Mouse (Mus musculus): ENCODE measurements around the gene Bcl7c. TPM values are rescaled to one million over a fixed set of nuclear protein-coding genes. Genes with fewer than 3 reads are reported as not detected.

Gene Bcl7c
- total RNA-seq, 2 experiments from 2014 or later, result 37.8 to 45.7 TPM

DNA sequence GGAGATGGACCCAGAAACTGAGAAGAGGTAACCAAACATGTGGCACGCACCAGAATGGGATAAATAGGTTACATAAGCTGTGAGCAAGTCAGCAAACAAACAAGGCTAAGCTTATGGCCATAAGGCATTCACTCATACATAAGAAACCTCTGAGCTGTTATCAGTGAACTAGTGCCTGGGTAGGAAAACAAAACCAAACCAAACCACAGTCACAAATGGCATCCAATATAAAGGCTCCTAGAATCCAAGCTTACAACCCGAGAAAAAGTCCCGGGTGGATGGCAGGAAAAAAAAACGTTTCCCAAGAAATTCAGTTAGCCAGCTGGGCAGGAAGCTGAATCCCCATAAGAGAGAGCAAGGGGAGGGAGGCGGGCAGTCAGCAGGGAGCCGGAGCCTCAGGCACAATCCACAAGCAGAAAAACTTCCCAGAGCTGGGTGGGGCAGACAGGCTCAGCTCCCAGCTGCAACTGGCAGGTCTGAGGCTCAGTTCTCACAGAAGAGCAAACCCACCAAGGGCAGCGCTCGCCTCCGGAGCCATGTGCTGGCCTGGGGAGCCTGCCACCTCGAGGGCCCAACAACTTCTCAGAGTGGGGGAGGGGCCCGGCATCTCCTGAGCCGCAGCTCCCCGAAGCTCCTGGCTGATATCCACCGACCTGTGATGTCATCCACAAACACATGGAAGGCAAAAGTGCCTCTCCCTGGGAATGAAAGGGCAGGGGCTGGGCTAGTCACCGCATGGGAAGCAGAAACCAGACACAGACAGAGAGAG lies 17.3 kb downstream of the Bcl7c start:
- intact Hi-C loops (cut with DNase I), result no loop called here
- DNase-seq (ENCODE audit: low spot score in 2 of 2), result peak; percentile 48 to 62

DNA sequence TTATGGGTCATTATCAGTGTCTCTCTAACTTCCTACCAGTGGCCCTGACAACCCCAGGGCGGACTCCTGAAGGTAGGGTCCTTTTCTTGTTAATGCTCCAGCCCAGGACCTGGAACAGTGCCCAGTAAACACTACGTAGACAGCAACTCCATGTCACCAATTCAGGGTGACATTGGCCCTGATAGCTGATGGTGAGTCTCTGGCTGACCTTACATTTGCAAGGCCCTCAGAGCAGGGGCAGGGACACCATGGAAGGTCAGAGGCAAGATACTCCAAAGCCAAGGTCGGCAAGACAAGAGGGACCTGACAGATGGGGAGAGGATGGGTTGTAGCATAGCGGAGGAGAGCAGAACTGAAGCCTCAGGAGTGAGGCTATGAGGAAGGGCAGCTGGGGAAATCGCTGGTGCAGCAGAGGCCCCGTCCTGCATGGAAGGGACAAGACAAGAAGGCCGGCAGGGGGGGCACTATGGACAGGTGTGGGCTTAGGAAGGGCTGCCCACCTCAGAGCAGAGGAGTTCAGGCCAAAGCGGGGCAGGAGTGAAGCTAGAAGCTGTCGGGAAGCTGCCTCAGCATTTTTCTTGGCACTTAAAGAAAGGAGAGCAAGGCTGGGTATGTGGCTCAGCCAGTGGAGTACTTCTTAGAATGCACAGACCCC lies 19.0 kb downstream of the Bcl7c start:
- intact Hi-C loops (cut with DNase I), result no loop called here
- DNase-seq (ENCODE audit: low spot score in 2 of 2), result no peak

DNA sequence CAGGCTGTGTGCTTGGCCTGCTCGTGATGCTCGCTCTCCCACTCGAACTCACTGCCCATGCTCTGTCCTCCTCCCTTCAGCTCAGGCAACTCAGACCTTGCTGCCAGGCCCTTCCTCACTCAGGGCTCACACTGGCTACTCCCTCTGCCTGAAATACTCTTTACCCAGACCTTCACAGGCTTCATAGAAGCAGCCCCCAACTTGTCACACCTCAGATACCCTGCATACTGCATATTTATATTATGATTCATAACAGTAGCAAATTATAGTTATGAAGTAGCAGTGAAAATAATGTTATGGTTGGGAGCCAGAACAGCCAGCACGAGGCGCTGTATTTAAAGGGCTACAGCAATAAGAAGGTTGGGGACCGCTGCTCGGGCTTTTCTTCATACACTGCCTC lies 19.8 kb downstream of the Bcl7c start:
- intact Hi-C loops (cut with DNase I), result no loop called here
- peak in 1 of 2 experiments; percentile 72 for DNase-seq (ENCODE audit: low spot score in 2 of 2)

DNA sequence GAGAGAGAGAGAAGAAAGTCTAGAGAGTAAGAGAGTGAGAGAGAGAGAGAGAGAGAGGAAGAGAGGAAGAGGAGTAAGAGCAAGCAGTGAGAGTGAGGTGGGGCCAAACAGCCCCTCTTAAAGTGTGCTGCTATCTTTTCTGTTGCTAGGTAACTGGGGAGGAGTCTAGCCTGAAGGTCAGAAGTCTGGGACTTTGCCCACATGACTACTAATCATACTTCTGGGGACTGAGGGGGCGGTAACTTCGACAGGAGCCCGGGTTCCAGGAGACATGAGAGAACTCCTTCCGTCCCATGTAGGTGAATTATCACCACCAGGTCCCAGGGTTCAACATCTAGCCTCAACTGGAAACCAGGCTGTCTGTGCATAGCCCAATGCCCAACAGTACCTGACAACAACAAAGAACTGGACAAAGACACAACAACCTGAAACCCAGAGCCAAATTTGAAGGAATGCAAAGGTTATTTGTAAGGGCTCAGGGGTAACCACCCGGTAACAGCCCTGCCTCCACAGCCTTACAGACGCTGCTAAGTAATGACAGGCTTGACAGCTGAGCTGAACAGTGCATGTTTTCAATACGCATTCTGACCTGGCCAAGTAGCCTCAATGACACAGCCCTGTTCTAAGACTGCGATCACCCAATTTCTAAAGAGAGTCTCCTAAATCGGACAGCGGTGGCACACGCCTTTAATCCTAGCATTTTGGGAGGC lies 21.8 kb downstream of the Bcl7c start:
- DNase-seq (ENCODE audit: low spot score in 2 of 2), result no peak
- intact Hi-C loops (cut with DNase I), result no loop called here

DNA sequence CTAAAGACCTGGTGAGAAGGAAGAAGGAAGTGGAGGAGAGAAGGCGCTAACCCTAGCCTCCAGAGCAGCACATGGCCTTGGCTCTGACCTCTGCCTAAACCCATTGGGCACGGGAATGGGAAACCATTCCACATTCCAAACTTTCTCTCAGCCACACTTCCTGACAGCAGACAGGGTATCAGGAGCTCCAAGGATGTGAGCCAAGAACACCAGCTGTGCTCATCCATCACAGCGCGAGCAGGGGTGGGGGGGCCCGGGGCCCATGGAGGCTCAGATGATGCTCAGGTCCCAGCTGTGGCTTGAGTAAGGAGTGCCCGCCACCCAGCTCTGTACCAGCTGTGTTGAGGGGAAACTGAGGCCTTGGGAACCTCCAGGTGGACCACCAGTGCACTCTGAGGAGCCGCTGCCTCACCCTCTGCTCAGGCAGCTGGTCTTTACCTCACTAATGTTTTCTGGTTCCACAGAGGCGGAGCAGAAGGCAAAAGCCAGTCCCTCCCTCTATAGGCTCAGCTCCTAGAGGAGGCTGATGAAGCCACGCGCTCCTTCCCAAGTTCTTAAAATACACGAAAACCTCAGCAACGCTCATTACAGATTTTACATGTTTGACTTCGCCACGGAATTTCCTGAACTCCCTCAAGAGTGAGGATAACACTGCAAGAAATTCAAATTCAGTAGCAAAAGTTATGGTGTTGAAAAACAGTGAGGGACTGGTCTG lies 23.3 kb downstream of the Bcl7c start:
- DNase-seq (ENCODE audit: low spot score in 2 of 2), result peak; percentile 39 to 70
- intact Hi-C loops (cut with DNase I), result no loop called here

DNA sequence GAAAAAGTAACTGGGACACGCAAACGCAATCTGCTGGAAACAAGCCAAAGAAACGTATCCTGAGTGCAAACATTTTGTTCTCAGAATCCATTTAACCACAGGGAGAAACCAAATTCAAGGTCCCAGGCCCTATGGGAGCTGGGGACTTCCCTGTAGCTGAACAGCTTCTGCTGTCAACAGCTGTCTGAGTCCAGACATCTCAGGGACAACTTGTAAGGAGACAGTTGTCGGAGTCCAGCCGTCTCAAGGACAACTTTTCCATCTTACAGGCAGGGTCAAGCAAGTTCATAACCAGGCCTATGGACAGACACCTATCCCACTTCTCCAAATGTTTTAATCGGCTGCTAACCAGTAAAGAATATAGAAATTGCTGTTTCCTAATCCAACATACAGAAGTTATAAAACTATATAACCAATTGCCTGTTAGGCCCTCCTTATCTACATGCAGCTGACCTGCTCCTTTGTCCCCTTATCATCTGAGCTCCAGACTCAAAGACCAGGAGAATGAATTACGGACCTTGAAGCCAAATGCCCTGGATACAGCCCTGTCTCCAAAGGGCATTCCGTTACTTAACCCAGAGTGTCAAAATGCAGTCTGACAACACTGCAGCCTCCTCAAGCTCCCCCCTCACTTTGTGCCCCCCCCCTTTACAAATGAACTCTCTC lies 26.7 kb downstream of the Bcl7c start:
- no peak for DNase-seq (ENCODE audit: low spot score in 2 of 2)
- intact Hi-C loops (cut with DNase I), result no loop called here

DNA sequence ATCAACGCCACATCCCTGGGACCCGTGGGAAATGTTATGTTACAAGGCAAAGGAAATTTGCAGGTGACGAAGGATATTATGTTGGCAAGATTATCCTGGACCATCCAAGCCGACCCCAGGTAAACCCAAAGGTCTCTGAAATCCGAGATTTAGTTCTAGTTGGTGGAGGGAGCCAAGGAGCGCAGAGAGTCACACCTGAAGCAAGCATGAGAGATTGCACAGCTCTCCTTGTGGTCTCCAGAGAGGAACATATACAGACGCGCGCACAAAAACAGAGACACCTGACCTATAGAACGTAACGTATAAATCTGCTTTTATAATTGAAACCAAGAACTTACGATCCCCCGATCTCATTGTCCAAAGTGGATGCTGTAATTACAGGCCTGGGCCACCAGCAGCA lies 28.2 kb downstream of the Bcl7c start:
- intact Hi-C loops (cut with DNase I), result no loop called here
- DNase-seq (ENCODE audit: low spot score in 2 of 2), result no peak

DNA sequence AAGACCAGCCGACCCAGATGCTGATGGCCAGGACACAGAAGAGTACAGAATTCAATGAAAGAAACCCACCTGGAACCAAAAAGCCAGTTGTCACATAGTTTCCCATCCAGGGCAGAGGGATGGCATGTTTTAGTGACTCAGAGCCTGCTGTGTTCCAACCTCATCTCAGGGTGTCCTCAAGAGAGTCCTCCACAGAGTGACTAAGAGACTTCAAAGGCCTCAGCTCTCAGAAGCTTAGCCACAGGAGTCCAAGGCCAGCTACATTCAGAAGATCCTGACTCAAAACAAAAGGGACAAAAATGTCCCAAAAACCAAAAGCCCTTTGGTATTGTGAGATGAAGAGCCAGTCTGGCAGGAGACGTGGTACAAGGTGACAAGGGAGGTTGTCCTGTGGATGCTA lies 29.9 kb downstream of the Bcl7c start:
- intact Hi-C loops (cut with DNase I), result loop anchor here (5.0 kb wide), 1 partner anchor 63 kb away; the partner anchor contains the start of gene Fbxl19
- no peak for DNase-seq (ENCODE audit: low spot score in 2 of 2)

DNA sequence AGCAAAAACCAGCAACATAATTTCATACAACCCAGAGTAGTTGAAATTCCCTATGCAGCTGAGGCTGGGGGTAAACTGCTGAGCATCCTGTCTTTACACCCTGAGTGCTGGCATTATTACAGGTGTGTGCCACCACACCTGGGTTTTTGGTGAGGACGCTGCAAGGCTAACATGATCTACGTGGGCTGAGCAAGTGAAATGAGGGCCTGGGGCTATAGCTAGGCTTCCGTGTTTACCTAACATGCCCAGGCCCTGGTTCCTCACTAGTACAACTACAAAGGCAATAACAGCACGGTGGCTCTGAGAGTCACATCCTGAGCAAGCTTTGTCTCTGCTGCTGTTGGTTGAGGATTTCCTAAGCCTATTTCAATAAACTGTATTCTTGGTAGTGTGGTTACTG lies 31.1 kb downstream of the Bcl7c start:
- intact Hi-C loops (cut with DNase I), result loop anchor here (5.0 kb wide), 1 partner anchor 65 kb away; the partner anchor contains the start of gene Fbxl19
- DNase-seq (ENCODE audit: low spot score in 2 of 2), result no peak

DNA sequence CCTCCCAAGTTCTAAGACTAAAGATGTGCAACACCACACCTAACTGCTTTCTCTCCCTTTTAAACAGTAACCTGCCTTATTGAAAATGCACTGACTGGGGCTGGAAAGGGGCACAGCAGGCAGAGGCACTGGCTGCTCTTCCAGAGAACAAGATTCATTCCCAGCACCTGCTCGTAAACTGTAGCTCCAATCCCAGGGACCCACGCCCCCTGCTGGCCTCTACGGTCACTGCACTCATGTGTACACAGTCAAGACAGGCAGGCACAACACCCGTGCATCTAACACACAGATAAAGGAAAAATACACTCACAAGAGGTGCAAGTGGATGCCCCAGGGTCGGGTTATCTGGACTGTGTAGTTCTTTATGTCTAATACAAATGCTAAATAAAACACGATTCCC lies 31.7 kb downstream of the Bcl7c start:
- intact Hi-C loops (cut with DNase I), result loop anchor here (5.0 kb wide), 1 partner anchor 65 kb away; the partner anchor contains the start of gene Fbxl19
- peak in 1 of 2 experiments; percentile 52 for DNase-seq (ENCODE audit: low spot score in 2 of 2)

DNA sequence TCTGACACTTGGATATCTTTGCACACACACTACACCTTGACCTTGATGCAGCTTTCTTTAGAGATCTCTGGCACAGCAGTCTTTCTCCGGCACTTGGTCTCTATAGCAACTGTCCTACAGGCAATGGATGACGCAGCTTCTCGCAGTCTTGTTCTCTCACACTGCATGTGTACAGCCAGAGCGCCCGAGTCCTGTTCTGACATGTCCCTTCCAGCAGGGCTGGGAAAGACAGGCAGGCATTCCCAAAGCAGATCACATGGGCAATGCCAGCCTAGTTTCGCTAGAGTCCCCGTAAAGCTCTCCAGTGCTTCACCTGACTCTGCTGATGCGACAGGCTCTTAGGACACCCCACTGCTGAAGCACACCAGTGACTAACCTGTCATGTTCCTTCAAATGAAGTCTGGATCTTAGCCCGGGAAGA lies 33.3 kb downstream of the Bcl7c start:
- intact Hi-C loops (cut with DNase I), result loop anchor here (2.0 to 5.0 kb wide), 2 partner anchors 33 to 67 kb away; partner anchors contain the start of genes Bcl7c and Fbxl19

DNA sequence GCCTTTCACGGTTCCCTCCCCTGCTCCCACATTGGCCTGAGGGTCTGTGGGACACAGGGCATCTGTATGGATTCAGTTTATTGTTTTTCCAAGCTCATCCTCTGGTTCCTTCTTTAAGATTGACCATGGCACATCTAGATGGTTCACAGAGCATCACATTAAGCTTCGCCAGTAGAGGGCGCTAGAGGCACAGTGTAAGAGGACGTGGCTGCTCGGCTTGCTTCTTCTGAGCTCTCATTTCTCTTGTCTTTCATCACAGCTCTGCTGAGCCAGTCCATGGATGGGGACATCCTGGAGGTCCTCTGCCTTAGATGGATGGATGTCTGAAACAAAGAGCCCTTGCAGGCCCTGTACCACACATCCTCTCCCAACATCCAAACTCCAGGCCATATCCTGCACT lies 33.8 kb downstream of the Bcl7c start:
- intact Hi-C loops (cut with DNase I), result loop anchor here (2.0 to 5.0 kb wide), 3 partner anchors 34 to 82 kb away; partner anchors contain the start of genes Bcl7c and Fbxl19
- DNase-seq (ENCODE audit: low spot score in 2 of 2), result peak; percentile 95

More for the DNA sequence above, 33.3 kb downstream of the Bcl7c start:
- DNase-seq (ENCODE audit: low spot score in 2 of 2), result peak; percentile 37 to 80

DNA sequence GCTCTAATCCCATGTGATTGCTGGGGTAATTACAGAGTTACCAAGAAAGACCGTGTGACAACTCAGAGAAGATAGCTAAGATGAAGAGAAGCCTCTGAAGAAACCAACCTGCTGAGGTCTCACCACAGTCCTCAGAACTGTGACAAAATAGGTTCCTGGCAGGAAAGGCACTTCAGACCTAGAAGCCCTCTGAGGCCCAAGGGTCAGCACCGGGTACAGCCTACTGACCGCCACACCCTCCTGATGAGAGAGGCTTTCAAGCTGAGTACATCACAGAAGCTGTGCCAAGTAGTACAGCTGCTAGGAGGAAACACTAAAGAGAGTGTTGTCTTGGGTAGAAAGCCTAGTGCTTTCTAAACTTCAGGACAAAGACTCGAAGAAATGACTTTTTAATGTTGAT lies 36.0 kb downstream of the Bcl7c start:
- intact Hi-C loops (cut with DNase I), result loop anchor here (5.0 kb wide), 1 partner anchor 85 kb away; no protein-coding TSS in a partner anchor
- DNase-seq (ENCODE audit: low spot score in 2 of 2), result no peak

DNA sequence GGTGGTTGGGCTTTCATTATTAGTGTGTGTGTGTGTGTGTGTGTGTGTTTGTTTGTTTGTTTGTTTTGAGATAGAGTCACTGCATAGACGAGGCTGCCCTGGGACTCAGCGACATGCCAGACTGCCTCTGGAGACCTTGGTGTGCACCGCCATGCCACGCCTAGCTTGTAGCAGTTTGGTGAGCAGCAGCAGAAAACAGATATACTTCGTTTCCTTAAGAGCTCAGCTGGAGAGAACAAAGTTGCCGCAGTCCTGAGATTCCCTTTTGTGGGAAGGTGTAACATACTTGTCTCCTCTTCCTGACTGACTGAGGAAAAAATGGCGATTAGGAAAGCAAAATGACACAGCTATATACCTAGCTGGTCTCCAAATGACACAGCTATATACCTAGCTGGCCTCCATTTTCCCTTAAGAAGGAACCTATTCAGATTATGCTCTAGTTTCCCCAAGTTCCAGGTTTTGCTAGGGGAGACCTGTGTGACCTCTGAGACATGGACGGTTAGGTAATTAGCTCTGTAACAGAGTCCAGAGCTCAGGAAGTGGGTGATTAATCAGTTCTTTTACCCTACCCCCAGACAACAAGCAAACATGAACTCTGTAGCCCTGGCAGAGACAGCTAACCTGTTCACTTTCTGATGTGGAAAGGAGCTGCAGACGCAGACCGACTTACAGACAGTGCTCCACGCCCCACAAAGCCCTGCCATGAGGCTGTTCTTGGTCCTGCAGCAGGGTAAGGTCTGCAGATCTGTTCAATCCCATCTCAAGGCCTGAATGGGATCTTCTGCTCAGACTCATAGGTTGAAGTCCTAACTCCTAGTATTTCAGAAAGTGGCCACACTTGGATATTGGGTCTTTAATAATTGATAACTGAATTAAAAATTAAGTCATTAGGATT lies 36.6 kb downstream of the Bcl7c start:
- DNase-seq (ENCODE audit: low spot score in 2 of 2), result no peak
- intact Hi-C loops (cut with DNase I), result loop anchor here (5.0 kb wide), 1 partner anchor 85 kb away; no protein-coding TSS in a partner anchor

DNA sequence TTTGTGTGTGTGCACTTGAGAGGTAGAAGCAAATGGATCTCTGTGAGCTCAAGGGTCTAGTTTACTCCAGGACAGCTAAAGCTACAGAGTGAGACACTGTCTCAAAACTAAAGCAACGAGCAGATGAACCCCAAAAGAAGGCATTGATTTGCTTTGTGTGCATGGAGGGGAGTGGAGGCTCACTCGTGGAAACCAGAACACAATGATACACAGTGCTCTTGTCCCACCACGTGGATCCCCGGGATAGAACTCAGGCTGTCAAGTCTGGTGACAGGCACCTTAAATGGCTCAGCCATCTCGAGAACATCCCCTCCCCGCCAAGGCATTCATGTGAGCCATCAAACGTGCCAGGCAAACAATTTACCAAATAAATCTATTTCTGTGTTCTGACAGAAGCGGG lies 41.6 kb downstream of the Bcl7c start:
- intact Hi-C loops (cut with DNase I), result no loop called here
- peak; percentile 21 to 49 for DNase-seq (ENCODE audit: low spot score in 2 of 2)

DNA sequence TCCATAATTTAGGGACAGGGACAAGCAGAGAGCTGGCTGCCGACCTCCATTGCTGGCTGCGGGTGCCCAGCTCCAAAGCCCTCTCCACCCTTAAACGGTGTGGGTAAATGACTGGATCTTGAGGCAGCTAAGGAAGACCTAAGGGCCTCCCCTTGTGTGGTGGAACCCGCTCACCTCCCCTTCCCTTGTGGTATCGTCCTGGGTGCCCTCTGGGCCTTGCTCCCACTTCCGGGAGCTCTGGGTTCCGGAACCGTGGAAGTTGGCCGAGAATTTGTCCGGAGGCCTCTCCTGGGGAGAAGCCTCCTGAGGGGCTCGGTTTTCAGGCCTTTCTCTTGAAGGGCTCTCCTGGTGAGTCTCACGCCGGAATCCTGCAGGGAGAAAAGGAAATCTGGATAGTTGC lies 42.1 kb downstream of the Bcl7c start:
- intact Hi-C loops (cut with DNase I), result no loop called here
- no peak for DNase-seq (ENCODE audit: low spot score in 2 of 2)

DNA sequence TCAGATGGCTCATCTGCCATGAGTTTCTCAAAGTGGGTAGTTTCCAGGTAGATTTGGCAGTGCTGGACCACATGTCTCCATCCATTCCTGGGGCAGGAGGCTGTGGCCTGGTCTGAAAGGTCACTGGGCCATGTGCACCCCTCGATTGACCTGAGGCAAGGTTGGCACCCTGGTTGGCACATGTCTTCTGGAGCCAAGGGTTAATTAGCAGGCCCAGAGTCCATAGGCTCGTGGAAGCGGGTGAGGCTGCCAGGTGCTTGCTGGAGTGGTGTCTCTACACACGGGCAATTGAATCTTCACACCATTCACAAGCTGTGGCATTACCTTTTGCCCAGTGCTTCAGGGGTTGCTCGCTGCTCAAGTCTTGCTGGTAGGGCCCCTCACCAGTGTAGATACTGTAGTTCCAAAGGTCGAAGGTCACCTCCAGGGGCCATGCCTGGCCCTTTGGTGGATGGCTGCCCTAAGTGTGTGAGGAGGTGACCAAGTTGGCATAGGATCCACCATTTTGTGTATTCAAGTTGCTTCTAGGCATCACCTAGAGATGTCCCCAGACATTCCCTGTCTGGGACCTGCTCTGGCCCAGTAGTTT lies 42.6 kb downstream of the Bcl7c start:
- intact Hi-C loops (cut with DNase I), result no loop called here
- DNase-seq (ENCODE audit: low spot score in 2 of 2), result no peak
